Mouse (Mus musculus) lung, postnatal 0 days (tissue): Measurements from ENCODE around the gene Pts. TPM values are rescaled to one million over a fixed set of nuclear protein-coding genes. Genes with fewer than 3 reads are reported as not detected.

Source experiments
- ATAC-seq: fragments of 200-750 bp; cut with Nextera tagmentation; 2 replicates; pipeline ENCODE4 v1.8.0; 2017; ENCODE audit warnings: moderate library complexity
- DNase-seq: peaks from one replicate; pipeline ENCODE4 v3.0.0-alpha.2; 2016; ENCODE audit warnings: low spot score
- H3K27ac ChIP-seq: fragments of 300-500 bp; sonication (generic); 2 replicates; pipeline ENCODE4 v1.5.1; 2014; ENCODE audit warnings: antibody characterized with exemption, mild to moderate bottlenecking, low read length, mixed read lengths
- H3K27me3 ChIP-seq: fragments of 300-500 bp; sonication (generic); replicated peaks from 2 replicates; pipeline ENCODE4 v1.6.1; 2014; ENCODE audit warnings: low read length, mixed read lengths; ENCODE audit not compliant: insufficient read depth
- H3K36me3 ChIP-seq: fragments of 300-500 bp; sonication (generic); 2 replicates; pipeline ENCODE4 v1.6.1; 2014; ENCODE audit warnings: low read length, mixed read lengths; ENCODE audit not compliant: insufficient read depth
- H3K4me1 ChIP-seq: fragments of 300-500 bp; sonication (generic); 2 replicates; pipeline ENCODE4 v1.6.1; 2014; ENCODE audit warnings: antibody characterized with exemption, low read depth, low read length, mixed read lengths; ENCODE audit not compliant: insufficient read depth
- H3K4me2 ChIP-seq: fragments of 300-500 bp; sonication (generic); replicated peaks from 2 replicates; pipeline ENCODE4 v1.6.1; 2014; ENCODE audit warnings: low read depth, mild to moderate bottlenecking, low read length, moderate library complexity, mixed read lengths
- H3K4me3 ChIP-seq: fragments of 300-500 bp; sonication (generic); 2 replicates; pipeline ENCODE4 v1.5.1; 2014; ENCODE audit warnings: low read depth, low read length
- H3K9ac ChIP-seq: fragments of 300-500 bp; sonication (generic); replicated peaks from 2 replicates; pipeline ENCODE4 v1.6.1; 2014; ENCODE audit warnings: low read depth, mild to moderate bottlenecking
- H3K9me3 ChIP-seq: fragments of 300-500 bp; sonication (generic); 2 replicates; pipeline ENCODE4 v1.6.1; 2016; ENCODE audit warnings: low read length, mixed read lengths
- CTCF ChIP-seq: IDR thresholded peaks from 2 replicates; pipeline ENCODE4 v1.5.1; 2016; ENCODE audit warnings: antibody characterized with exemption, mild to moderate bottlenecking
- EP300 ChIP-seq: IDR thresholded peaks from 2 replicates; pipeline ENCODE4 v1.6.1; 2016; ENCODE audit warnings: antibody characterized with exemption, mild to moderate bottlenecking, control low read depth
- WGBS: fragments of 180-500 bp; shearing (Covaris S2); extraction: QIAGEN DNeasy Blood & Tissue Kit; methylation state at CpG from one replicate; pipeline ENCODE4 v1.1.7; 2014; 5-methylcytosine and 5-hydroxymethylcytosine counted together
- polyA plus RNA-seq: library from polyadenylated mRNA; unstranded; fragments of >200 nt; fragmentation: Nextera tagmentation; extraction: Ambion mirVana; gene quantifications from 2 replicates; pipeline ENCODE4 v1.2.1, GENCODE M21; 2015

Pts gene
- polyA plus RNA-seq, 1 experiment from 2014 or later, result 76.0 TPM

DNA sequence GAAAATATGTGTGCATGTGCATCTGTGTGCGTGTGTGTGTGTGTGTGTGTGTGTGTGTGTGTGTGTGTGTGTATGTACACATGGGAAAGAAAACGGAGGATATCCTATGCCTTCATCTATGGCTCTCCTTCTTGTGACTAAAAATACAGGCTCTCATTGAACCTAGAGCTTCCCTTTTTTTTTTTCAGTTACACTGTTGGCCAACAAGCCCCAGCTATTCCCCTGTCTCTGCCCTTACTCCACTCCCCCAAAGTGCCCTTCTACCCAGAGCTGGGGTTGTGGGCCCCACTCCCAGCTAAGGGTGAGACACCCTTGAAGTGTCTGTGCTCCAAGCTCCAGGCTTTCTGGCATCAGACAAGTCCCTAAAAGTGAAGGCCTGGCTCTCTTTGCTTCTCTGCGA is 25.6 kb downstream of the Pts start:
- Histone ChIP-seq H3K4me2 (no peak overlapping the region), H3K27ac (no peak overlapping the region), H3K9ac (no peak overlapping the region), H3K9me3 (no peaks in the 10 kb centered on the region), H3K36me3 (no peaks in the 10 kb centered on the region), H3K4me3 (no peak overlapping the region), H3K27me3 (no peaks in the 10 kb centered on the region), H3K4me1 (no peaks in the 10 kb centered on the region)
- no peak for TF ChIP-seq CTCF
- DNase-seq, result no peak
- WGBS, result 92% methylated on average over 3 of the region's 3 CpGs
- ATAC-seq, result no peak

GRCm38 (mm10) chr9:50500974-50501501 is 27.5 kb downstream of the Pts start:
- Histone ChIP-seq H3K4me3 (peak overlapping the region; percentile 8; the same call in 1 of the 2 replicates), H3K4me2 (peak overlapping the region; percentile 27), H3K27ac (no peak overlapping the region), H3K4me1 (no peaks in the 10 kb centered on the region), H3K36me3 (no peaks in the 10 kb centered on the region), H3K27me3 (no peaks in the 10 kb centered on the region), H3K9ac (no peak overlapping the region), H3K9me3 (no peaks in the 10 kb centered on the region)
- peak; percentile 89 for ATAC-seq
- WGBS, result 20% methylated on average over 14 of the region's 14 CpGs
- TF ChIP-seq EP300 (no peak), CTCF (no peak)
- peak; percentile 92 for DNase-seq

DNA sequence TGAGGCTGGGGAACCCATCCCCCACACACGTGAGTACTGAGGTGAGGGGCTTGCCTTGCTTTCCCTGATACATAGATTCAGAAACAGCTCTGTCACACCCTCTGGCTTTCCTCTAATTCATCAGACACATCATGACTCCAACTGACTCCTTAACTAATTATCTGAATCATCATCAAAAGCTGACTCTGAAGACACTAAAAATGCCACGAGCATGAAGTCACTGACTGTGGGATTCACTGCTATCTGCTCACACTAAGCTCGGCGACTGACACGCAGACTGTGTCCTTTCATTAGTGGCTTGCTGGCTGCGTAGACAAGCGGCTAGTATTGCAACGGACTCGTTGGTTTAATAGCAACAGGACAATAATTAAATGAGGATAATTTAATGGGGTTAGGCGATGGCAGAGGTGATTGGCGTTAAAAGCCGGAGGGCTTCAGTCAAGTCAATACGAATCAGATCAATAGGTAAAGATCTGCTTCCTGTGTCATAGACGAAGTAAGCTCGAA is 28.0 kb downstream of the Pts start:
- Histone ChIP-seq H3K4me1 (no peaks in the 10 kb centered on the region), H3K9me3 (no peaks in the 10 kb centered on the region), H3K4me2 (peak overlapping the region; percentile 27), H3K27ac (no peak overlapping the region), H3K9ac (no peak overlapping the region), H3K27me3 (no peaks in the 10 kb centered on the region), H3K36me3 (no peaks in the 10 kb centered on the region), H3K4me3 (peak overlapping the region; percentile 8; the same call in 1 of the 2 replicates)
- no peak for ATAC-seq
- DNase-seq, result no peak
- WGBS, result 65% methylated on average over 15 of the region's 15 CpGs
- no peak for TF ChIP-seq CTCF
- TF ChIP-seq EP300, result no peak

DNA sequence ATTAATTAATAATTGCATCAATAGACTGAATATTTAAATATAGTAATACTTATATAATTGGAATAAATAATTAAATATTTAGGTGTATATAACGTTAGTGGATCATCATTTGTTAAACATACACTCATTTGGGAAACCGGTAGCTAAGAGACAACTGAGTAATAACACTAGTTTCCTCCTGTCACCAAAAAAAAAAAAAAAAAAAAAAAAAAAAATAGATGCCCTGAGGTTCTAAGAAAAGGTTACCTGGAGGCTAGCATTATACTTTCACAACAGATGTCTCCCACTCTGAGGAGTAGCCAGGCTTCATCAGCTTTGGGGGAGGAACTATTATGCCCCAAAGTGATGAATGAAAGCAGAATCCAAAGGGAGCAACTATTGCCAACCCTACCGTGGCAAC is 28.7 kb downstream of the Pts start:
- H3K27ac ChIP-seq, result no peak overlapping the region
- H3K4me1 ChIP-seq, result no peaks in the 10 kb centered on the region
- TF ChIP-seq EP300 (no peak), CTCF (no peak)
- 74% methylated on average over 3 of the region's 3 CpGs for WGBS
- no peak overlapping the region for H3K4me3 ChIP-seq
- H3K36me3 ChIP-seq, result no peaks in the 10 kb centered on the region
- DNase-seq (no peak), ATAC-seq (no peak)
- no peaks in the 10 kb centered on the region for H3K9me3 ChIP-seq
- H3K4me2 ChIP-seq, result no peak overlapping the region
- no peaks in the 10 kb centered on the region for H3K27me3 ChIP-seq
- H3K9ac ChIP-seq, result no peak overlapping the region

GRCm38 (mm10) chr9:50498815-50499214 is 29.7 kb downstream of the Pts start:
- no peak for TF ChIP-seq EP300
- no peaks in the 10 kb centered on the region for H3K4me1 ChIP-seq
- no peak overlapping the region for H3K9ac ChIP-seq
- no peaks in the 10 kb centered on the region for H3K9me3 ChIP-seq
- no peak for DNase-seq
- no peaks in the 10 kb centered on the region for H3K27me3 ChIP-seq
- H3K27ac ChIP-seq, result no peak overlapping the region
- no peak for ATAC-seq
- no peak overlapping the region for H3K4me2 ChIP-seq
- H3K36me3 ChIP-seq, result no peaks in the 10 kb centered on the region
- 72% methylated on average over 16 of the region's 16 CpGs for WGBS
- no peak overlapping the region for H3K4me3 ChIP-seq

DNA sequence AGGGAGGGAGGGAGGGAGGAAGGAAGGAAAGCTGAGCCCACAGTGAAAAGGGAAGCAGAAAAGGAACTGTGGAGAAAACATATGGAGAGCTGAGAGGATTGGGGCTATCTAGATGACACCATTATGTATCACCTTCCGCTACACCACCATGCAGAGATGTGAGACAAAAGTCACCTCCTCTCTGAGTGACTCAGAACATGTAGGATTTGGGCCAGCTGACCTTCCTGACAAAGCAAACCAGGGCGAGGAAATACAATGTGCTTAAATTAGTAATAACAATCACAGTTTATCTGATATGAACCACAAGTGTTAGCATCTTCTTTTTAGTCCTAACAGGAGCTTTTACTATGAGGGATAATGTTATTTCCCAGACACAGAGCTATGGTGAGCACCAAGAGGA is 31.0 kb downstream of the Pts start:
- no peak for TF ChIP-seq CTCF
- TF ChIP-seq EP300, result no peak
- WGBS, result 75% methylated on average over 2 of the region's 2 CpGs
- ATAC-seq, result no peak
- Histone ChIP-seq H3K36me3 (no peaks in the 10 kb centered on the region), H3K4me1 (no peaks in the 10 kb centered on the region), H3K4me2 (no peak overlapping the region), H3K27me3 (no peaks in the 10 kb centered on the region), H3K9me3 (no peaks in the 10 kb centered on the region), H3K9ac (no peak overlapping the region), H3K4me3 (no peak overlapping the region), H3K27ac (no peak overlapping the region)
- no peak for DNase-seq

GRCm38 (mm10) chr9:50497076-50497475 is 31.4 kb downstream of the Pts start:
- Histone ChIP-seq H3K9me3 (no peaks in the 10 kb centered on the region), H3K27ac (peak overlapping the region; percentile 62; the same call in 1 of the 2 replicates), H3K4me2 (no peak overlapping the region), H3K27me3 (no peaks in the 10 kb centered on the region), H3K9ac (no peak overlapping the region), H3K36me3 (no peaks in the 10 kb centered on the region), H3K4me1 (no peaks in the 10 kb centered on the region), H3K4me3 (no peak overlapping the region)
- WGBS, result 66% methylated on average over 6 of the region's 6 CpGs
- no peak; the same call in 1 of the 2 replicates for TF ChIP-seq EP300
- TF ChIP-seq CTCF, result no peak
- DNase-seq, result no peak
- ATAC-seq, result no peak
